Mouse (Mus musculus) T-cell, adult 2 months (primary cell): ENCODE measurements around the gene Brd4.

Experiments
- DNase-seq: peaks from one replicate; pipeline ENCODE4 v3.0.0; 2022; ENCODE audit warnings: low spot score

Gene Brd4

GRCm38 (mm10) chr17:32284262-32285137, at the start of gene Brd4:
Brd4 (minus strand) TSS chr17:32284722.
- DNase-seq, result peak; percentile 91

- DNase-seq, result no peak
Measured at GRCm38 (mm10) chr17:32333675-32334303, 49.3 kb upstream of the Brd4 start.

DNA sequence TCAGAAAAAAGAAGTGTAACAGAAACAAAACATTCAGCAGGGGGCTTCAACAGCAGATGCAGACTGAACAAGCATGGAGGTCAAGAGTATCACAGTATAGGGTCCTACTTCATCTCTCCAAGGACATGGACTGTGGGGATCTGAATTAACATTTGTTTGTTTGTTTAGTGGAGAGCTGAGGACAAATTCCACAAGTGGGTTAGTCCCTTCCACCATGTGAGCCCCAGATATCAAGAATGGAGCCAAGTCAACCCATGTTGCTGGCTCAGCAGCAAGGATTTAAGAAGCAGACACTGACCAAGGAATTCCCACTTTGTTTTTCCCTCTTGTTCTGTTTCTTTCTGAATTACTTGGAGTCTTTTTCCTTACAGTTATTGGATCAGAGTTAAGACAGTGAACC, 43.0 kb upstream of the Brd4 start:
- no peak for DNase-seq

DNA sequence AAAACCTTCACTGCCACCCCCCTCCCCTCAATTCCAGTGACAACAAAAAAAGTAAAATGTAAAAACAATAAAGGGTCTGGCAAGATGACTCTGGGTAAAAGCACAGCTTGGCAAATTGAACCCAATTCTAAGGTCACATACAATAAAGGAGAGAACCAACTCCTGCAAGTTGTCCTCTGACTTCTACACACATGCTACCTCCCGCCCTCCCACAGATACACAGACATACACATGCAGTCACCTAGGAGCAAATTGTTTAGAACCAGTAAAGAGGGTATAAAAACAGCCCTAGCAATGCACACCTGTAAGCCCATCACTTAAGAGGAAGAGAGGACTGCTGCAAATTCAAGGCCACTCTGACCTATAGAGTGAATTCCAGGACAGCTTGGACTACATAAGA, 38.3 kb upstream of the Brd4 start:
- DNase-seq, result no peak

DNA sequence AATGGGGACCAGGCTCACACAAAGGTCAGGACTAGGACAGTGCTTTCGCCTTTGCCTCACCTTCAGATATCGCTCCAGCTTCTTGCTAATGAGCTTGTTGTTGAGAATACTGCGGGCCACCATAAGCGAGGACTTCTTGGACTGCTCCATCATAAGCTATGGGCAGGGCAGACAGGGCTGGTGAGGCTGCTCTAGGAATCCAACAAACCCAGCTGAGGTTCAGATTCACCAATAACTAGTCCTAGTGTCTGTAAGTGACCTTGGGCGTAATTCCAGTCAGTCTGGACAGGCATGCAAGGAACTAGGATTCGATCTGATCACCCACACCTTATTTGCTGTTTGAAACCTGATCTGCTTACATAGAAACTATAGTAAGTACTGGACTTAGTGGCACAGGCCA, 37.3 kb upstream of the Brd4 start:
- DNase-seq, result no peak

DNA sequence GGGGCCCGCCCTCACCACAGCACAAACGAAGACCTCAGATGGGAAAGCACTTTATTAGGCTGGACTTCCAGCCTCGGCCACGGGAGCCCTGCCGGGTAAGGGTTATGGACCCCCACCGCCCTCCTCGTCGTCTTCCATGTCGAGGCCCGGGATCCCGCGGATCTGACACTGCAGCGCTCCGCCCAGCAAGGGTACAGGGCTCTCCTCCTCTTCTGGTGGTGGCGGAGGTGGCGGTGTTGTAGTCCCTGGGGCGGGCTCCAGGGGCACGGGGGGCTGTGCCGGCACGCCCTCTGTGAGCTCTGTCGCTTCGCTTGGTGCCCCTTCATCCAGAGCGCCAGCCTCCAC, 36.8 kb upstream of the Brd4 start:
- DNase-seq, result no peak

DNA sequence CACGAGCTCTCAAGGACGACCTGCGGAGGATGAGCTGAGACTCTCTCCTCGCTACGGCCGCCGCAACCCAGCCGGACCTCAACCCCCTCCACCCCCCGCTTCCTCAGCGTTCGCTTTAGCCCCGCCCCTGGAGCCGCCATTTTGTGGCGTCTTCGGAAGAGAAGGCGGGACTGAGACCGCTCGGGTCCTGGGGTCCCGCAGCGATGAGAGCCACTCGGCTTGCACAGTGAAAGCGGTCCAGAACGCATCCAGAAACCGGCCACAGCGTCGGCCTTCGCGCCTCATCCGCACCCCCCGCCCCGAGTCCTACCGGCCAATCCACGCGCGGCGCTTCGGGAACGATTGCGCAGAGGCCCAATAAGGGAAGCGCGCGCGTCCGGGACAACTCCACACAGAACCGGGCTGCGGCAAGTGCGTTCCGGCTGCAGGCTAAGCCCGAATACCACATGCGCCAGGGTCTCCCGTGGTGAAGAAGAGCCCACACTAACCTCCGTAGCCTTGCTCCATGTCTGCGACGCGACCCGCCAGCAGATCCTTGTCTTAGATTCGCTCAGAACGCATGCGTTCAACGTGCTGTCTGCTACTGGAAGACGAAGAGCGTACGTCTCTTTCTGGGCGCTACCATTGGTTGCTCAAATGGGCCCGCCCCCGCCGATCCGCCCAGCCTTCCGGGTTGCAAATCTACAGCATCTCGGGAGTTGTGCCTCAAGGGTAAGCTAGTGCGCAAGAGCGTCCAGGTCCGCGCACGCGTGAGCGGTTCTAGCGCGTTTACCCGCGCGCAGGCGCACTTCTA, 36.3 kb upstream of the Brd4 start, which contains the start of gene Akap8:
TSS of gene Akap8 (minus strand) at position 642 of the 793 bp plus-strand sequence.
- peak; percentile 99 for DNase-seq

- no peak for DNase-seq
Measured at GRCm38 (mm10) chr17:32319950-32320349, 35.4 kb upstream of the Brd4 start.

DNA sequence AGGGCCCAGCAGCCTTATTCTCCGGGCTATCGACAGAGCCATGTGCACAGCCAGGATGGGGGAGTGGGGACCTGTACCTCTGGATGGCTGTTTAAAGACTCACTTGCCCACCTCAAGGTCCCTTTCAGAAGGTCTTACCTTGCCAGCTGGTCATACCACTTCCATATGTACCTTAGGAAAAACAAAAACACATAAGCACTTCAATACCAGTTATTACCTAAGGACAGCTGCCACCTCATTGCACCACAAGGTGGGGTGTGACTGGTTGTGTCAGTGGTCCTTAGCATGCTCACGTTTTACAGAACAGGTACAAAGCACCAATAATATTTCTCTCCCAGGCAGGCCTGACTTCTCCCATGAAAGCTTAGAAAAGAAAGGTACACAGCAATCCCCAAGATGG, 33.2 kb upstream of the Brd4 start:
- DNase-seq, result no peak

GRCm38 (mm10) chr17:32317032-32317431, 32.5 kb upstream of the Brd4 start:
- no peak for DNase-seq

GRCm38 (mm10) chr17:32315560-32315959, 31.0 kb upstream of the Brd4 start:
- DNase-seq, result no peak

DNA sequence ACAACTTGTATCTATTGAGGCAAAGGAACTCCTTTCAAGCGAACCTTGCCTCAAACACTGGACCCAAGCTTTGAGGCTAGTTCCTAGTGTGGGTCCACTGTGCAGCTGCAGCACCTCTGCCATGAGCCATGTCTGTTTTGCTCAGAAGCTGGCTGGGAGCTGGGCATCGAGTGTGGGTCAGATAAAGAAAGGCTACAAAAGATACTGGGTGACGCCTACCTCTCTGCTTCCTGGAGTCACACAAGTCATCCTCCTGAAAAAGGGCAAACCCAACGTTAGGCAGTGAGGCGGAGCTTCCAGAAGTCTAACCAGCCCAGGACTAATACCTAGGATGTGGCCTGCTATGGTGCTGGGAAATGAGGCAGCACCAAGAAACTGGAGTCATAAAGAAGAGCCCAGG, 29.4 kb upstream of the Brd4 start:
- DNase-seq, result no peak

- DNase-seq, result no peak
Measured at GRCm38 (mm10) chr17:32312801-32313200, 28.3 kb upstream of the Brd4 start.

DNA sequence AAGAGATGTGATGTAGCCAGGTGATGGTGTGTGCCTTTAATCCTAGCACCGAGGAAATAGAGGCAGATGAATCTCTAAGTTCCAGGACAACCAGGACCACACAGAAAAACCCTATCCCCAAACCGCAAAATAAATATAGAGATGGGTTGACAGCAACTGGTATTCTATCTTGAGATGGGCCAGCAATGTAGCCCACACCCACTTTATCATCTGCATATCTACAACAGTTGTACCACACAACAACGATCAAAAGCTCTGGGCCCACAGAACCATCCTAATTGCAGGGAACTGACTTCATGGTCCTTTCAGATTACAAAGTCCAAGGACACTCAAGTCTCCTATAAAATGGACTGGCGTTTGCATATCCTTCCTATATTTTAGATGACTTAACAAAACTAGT, 23.4 kb upstream of the Brd4 start:
- no peak for DNase-seq

DNA sequence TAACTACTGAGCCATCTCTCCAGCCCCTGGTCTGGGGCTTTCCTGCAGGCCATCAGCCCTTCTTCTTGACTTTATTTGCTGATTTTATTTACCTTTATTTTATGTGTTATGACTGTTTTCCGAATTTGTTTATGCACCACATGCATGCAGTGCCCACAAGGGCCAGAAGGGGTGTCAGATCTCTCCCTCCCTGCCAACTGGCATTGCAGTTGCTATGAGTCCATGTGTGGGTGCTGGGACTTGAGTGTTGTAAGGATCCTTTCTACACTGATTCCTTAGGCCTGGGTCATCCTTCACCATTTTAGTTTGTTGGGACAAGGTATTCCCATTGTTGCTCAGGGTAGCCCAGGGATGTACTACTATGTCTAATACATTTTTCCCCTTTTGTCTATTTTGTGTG, 13.6 kb upstream of the Brd4 start:
- DNase-seq, result no peak

DNA sequence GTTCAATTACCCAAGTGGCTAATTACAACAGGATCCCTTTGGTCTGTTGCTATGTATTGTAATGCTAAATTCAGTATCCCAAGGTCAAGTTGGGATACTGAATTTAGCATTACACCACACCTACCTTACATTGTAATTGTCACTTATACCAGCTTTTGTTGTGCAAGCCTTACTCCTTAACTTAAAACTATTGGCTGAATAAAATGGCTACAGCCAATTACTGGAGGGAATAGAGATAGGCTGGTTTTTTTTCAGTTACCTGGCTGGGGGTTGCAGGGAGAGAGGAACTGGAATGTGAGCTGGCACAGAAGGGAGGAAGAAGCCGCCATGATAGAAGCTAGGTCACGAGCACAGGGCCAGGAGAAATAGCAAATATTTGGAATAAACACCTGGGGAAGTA, 11.4 kb upstream of the Brd4 start:
- no peak for DNase-seq

GRCm38 (mm10) chr17:32295160-32295559, 10.6 kb upstream of the Brd4 start:
- no peak for DNase-seq

GRCm38 (mm10) chr17:32285138-32285670, 682 bp upstream of the Brd4 start:
- DNase-seq, result no peak

DNA sequence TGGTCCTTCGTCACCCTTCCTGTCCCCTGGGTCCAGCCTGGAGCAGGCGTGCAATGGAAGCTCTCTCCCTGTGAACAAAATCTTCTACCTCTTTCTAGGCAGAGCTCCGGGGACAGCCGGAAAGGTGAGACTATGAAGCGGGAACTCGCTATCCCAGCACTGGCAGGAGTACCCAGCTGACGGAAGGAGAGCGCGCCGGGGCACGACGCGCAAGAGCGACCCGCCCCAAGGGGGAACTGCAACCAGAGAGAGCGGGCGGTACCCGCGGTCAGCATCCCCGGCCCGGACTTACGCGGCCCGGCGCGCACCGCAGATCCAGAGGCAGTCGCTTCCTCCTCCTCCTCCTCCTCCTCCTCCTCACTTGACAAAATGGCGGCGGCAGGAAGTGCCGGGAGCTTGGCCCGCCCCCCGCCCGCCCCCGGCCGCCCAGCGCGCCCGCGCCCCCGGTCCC, 726 bp downstream of the Brd4 start:
- peak; percentile 70 for DNase-seq

- no peak for DNase-seq
Measured at GRCm38 (mm10) chr17:32283341-32283740, 1.2 kb downstream of the Brd4 start.

- DNase-seq, result no peak
Measured at GRCm38 (mm10) chr17:32281611-32282310, 2.8 kb downstream of the Brd4 start.

- no peak for DNase-seq
Measured at GRCm38 (mm10) chr17:32281126-32281525, 3.4 kb downstream of the Brd4 start.
